Comparison of ENCODE assay signal across 24 mouse cellular contexts in the genomic region with DNA sequence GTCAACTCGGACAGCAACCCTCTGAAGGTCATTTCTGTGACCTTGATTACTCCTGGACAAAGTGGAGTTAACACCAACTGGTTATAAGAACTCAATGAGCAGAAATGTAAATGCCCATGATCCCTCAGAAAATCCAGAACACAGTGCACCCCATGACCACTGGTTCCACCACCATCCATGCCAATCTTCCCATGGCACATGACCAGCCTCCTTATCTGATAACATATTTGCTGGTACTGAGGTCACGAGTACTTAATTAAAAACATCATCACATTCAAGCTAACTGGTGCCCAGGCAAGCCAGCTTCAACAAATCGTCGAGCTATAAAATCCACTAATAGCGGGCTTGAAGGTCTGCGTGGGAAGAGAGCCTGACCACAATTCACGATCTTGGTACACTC. TPM values are rescaled to one million over a fixed set of nuclear protein-coding genes. Genes with fewer than 3 reads are reported as not detected.
A peak's percentile ranks its signal among the peaks of the same experiment; 100 is the strongest.
DNase-seq lines count a peak whose midpoint lies in the region; ATAC-seq and TF ChIP-seq lines count a peak whose summit lies in the region.
"Had no signal": no experiment of that assay in that cellular context is flagged by ENCODE, and none has a peak within 500 bp of the region (broad histone marks: within the 10 kb centered on the region; RNA-seq: fewer than 3 reads in every experiment).

No protein-coding gene starts in this region.

- intact Hi-C loops in heart, adult 2 months (cut with DNase I) = no loop called here
- intact Hi-C loops in heart, postnatal 25 days (cut with DNase I) = no loop called here

- 54% methylated on average over 7 of the region's 7 CpGs for WGBS in heart, adult 2 months
- 61% methylated on average over 7 of the region's 7 CpGs for WGBS in heart, embryonic 16.5 days
- WGBS in kidney, embryonic 16.5 days = 74% methylated on average over 7 of the region's 7 CpGs

- peaks cover 36% of the 10 kb centered on the region for H3K4me1 ChIP-seq in heart, adult 2 months (ENCODE audit: control insufficient read depth, insufficient read depth, low read length)
- H3K4me1 ChIP-seq in heart, embryonic 16.5 days (ENCODE audit: control insufficient read depth, insufficient read depth, low read length) = peaks cover 43% of the 10 kb centered on the region
- H3K4me1 ChIP-seq in kidney, embryonic 16.5 days (ENCODE audit: insufficient read depth, low read length) = peaks cover 29% of the 10 kb centered on the region
- peaks cover 35% of the 10 kb centered on the region for H3K4me1 ChIP-seq in brown adipose tissue, adult 24 weeks (ENCODE audit: control insufficient read depth, insufficient read depth, insufficient read length, low read length)

- ATAC-seq in heart, embryonic 16.5 days (replicated peaks; ENCODE audit: extremely low read depth, insufficient read depth, low FRiP score) = no peak
- ATAC-seq in kidney, embryonic 16.5 days (ENCODE audit: low FRiP score, low TSS enrichment) = no peak
- ATAC-seq: CD4-positive, CD25-positive, alpha-beta regulatory T cell, adult 4 months; forebrain, embryonic 14.5 days; midbrain, embryonic 16.5 days had no signal

- no peaks in the 10 kb centered on the region for H3K9me3 ChIP-seq in heart, embryonic 16.5 days (replicated peaks; ENCODE audit: control insufficient read depth, low read length)
- no peaks in the 10 kb centered on the region for H3K9me3 ChIP-seq in kidney, embryonic 16.5 days (ENCODE audit: low read length)
- H3K9me3 ChIP-seq: embryonic facial prominence, embryonic 15.5 days; heart, embryonic 12.5 days; hindbrain, embryonic 13.5 days; limb, embryonic 13.5 days; midbrain, embryonic 10.5 days; neural tube, embryonic 15.5 days had no signal

- peak overlapping the region; percentile 85 for H3K27ac ChIP-seq in heart, adult 2 months
- peak overlapping the region; percentile 45 for H3K27ac ChIP-seq in heart, embryonic 16.5 days (ENCODE audit: low read length)
- peak overlapping the region; percentile 58; the same call in 1 of the 2 replicates for H3K27ac ChIP-seq in kidney, embryonic 16.5 days (ENCODE audit: low read length)
- peak overlapping the region; percentile 65 for H3K27ac ChIP-seq in brown adipose tissue, adult 24 weeks (replicated peaks; ENCODE audit: low read depth, low read length)
- H3K27ac ChIP-seq: embryonic facial prominence, embryonic 15.5 days; hindbrain, embryonic 13.5 days; limb, embryonic 13.5 days; midbrain, embryonic 10.5 days; neural tube, embryonic 15.5 days had no signal

- no peak overlapping the region for H3K4me2 ChIP-seq in heart, embryonic 16.5 days (ENCODE audit: low read depth, low read length)
- no peak overlapping the region for H3K4me2 ChIP-seq in kidney, embryonic 16.5 days (replicated peaks; ENCODE audit: low read depth, low read length)
- H3K4me2 ChIP-seq: embryonic facial prominence, embryonic 15.5 days; heart, embryonic 12.5 days; hindbrain, embryonic 13.5 days; limb, embryonic 13.5 days; neural tube, embryonic 15.5 days had no signal

- no peak for TF ChIP-seq CTCF in heart, adult 2 months (IDR thresholded peaks at IDR 0.05)

- H3K36me3 ChIP-seq in heart, adult 2 months (ENCODE audit: control insufficient read depth, insufficient read depth, low read length) = peaks cover 14% of the 10 kb centered on the region
- no peaks in the 10 kb centered on the region for H3K36me3 ChIP-seq in heart, embryonic 16.5 days (ENCODE audit: control insufficient read depth, insufficient read depth)
- H3K36me3 ChIP-seq in kidney, embryonic 16.5 days (ENCODE audit: insufficient read depth, low read length) = no peaks in the 10 kb centered on the region
- H3K36me3 ChIP-seq: embryonic facial prominence, embryonic 15.5 days; heart, embryonic 12.5 days; hindbrain, embryonic 13.5 days; midbrain, embryonic 10.5 days; neural tube, embryonic 15.5 days had no signal

- no peak overlapping the region for H3K4me3 ChIP-seq in heart, adult 2 months
- H3K4me3 ChIP-seq in heart, embryonic 16.5 days (ENCODE audit: low read length) = no peak overlapping the region
- H3K4me3 ChIP-seq in kidney, embryonic 16.5 days (ENCODE audit: low read length) = no peak overlapping the region
- H3K4me3 ChIP-seq in brown adipose tissue, adult 24 weeks (ENCODE audit: insufficient read depth, low read depth, low read length) = no peak overlapping the region
- H3K4me3 ChIP-seq: embryonic facial prominence, embryonic 15.5 days; heart, embryonic 12.5 days; hindbrain, embryonic 13.5 days; limb, embryonic 13.5 days; midbrain, embryonic 10.5 days; neural tube, embryonic 15.5 days had no signal

- H3K27me3 ChIP-seq in heart, adult 2 months (ENCODE audit: control insufficient read depth, insufficient read depth, low read length) = no peaks in the 10 kb centered on the region
- no peaks in the 10 kb centered on the region for H3K27me3 ChIP-seq in heart, embryonic 16.5 days (ENCODE audit: control insufficient read depth, insufficient read depth, low read length)
- H3K27me3 ChIP-seq in kidney, embryonic 16.5 days (ENCODE audit: insufficient read depth, low read length) = no peaks in the 10 kb centered on the region
- H3K27me3 ChIP-seq: embryonic facial prominence, embryonic 15.5 days; heart, embryonic 12.5 days; hindbrain, embryonic 13.5 days; limb, embryonic 13.5 days; neural tube, embryonic 15.5 days had no signal

- H3K9ac ChIP-seq in heart, adult 2 months (ENCODE audit: low read depth, low read length) = 0 out of 2 replicates have a peak overlapping the region, but pooled peaks have one; percentile 6
- no peak overlapping the region for H3K9ac ChIP-seq in heart, embryonic 16.5 days (ENCODE audit: low read length)
- H3K9ac ChIP-seq in kidney, embryonic 16.5 days (replicated peaks; ENCODE audit: low read length) = no peak overlapping the region
- H3K9ac ChIP-seq: embryonic facial prominence, embryonic 15.5 days; heart, embryonic 12.5 days; hindbrain, embryonic 13.5 days; limb, embryonic 13.5 days; neural tube, embryonic 15.5 days had no signal

- H3K79me2 ChIP-seq in heart, adult 2 months (replicated peaks; ENCODE audit: control insufficient read depth, insufficient read depth, low read length) = peaks cover 7% of the 10 kb centered on the region

- DNase-seq in heart, adult 2 months = no peak
- DNase-seq in heart, adult 18-20 months = no peak
- no peak for DNase-seq in heart, postnatal 25 days (ENCODE audit: low spot score)
- DNase-seq in kidney, postnatal 10 days = no peak
- no peak for DNase-seq in layer of hippocampus, postnatal 25 days (ENCODE audit: extremely low spot score in 1 of 2, low spot score in 1 of 2)
- DNase-seq: cerebellum, adult 11 months; cerebellum, adult 9-11 months; gastrocnemius, postnatal 10 days; lung, adult 18-20 months; lung, postnatal 10 days; thymus, adult 18-20 months; thymus, postnatal 4 days had no signal

- TF ChIP-seq EP300 in heart, adult 2 months (IDR thresholded peaks at IDR 0.05; ENCODE audit: insufficient read depth, low read depth, low read length) = no peak

- TF ChIP-seq POLR2A in heart, adult 2 months (IDR thresholded peaks at IDR 0.05; ENCODE audit: insufficient read depth, low read depth, low read length) = no peak

RNA-seq across cellular contexts. Expression of gene Pacsin2, which starts 10.0 kb away (rescaled TPM):
- 100 to 1,000 TPM; 200 to 246 TPM for total RNA-seq in heart, adult 2 months (2021)
- polyA plus RNA-seq in heart, adult 2 months (2012; rRNA removed) = 111 and 169 TPM in 2 replicates
- total RNA-seq in heart, adult 18-20 months (2021) = 100 to 1,000 TPM; 232 to 280 TPM
- 73.3 and 74.2 TPM in 2 replicates for polyA plus RNA-seq in heart, embryonic 16.5 days (2015; fragmentation: Nextera tagmentation; extraction: Ambion mirVana)
- total RNA-seq in heart, postnatal 25 days (2021) = 100 to 1,000 TPM; 179 to 215 TPM
- 85.4 and 92.0 TPM in 2 replicates for polyA plus RNA-seq in kidney, embryonic 16.5 days (2015; fragmentation: Nextera tagmentation; extraction: Ambion mirVana)
- 42.5 and 50.0 TPM in 2 replicates for polyA plus RNA-seq in brown adipose tissue, adult 24 weeks (2012; ENCODE audit: insufficient read depth, insufficient read length, missing spikeins)
- total RNA-seq in layer of hippocampus, postnatal 25 days (2021) = 10 to 100 TPM; 69.7 to 75.6 TPM

RNA-seq across cellular contexts. Expression of gene Ttll1, which starts 56.3 kb away (rescaled TPM):
- 10 to 100 TPM; 52.1 to 62.9 TPM for total RNA-seq in heart, adult 2 months (2021)
- polyA plus RNA-seq in heart, adult 2 months (2012; rRNA removed) = 37.6 and 41.3 TPM in 2 replicates
- 10 to 100 TPM; 60.1 TPM for total RNA-seq in heart, adult 18-20 months (2021)
- polyA plus RNA-seq in heart, embryonic 16.5 days (2015; fragmentation: Nextera tagmentation; extraction: Ambion mirVana) = 23.9 and 24.1 TPM in 2 replicates
- total RNA-seq in heart, postnatal 25 days (2021) = 10 to 100 TPM; 49.0 to 53.0 TPM
- polyA plus RNA-seq in kidney, embryonic 16.5 days (2015; fragmentation: Nextera tagmentation; extraction: Ambion mirVana) = 27.3 and 28.2 TPM in 2 replicates
- 6.0 and 7.2 TPM in 2 replicates for polyA plus RNA-seq in brown adipose tissue, adult 24 weeks (2012; ENCODE audit: insufficient read depth, insufficient read length, missing spikeins)
- 10 to 100 TPM; 38.1 to 39.1 TPM for total RNA-seq in layer of hippocampus, postnatal 25 days (2021)
